Mouse (Mus musculus): ENCODE data around the gene Glyat.

Glyat gene

GRCm38 (mm10) chr19:12633176-12633575 lies at the start of gene Glyat:
Glyat (plus strand) TSS chr19:12633308.
- Histone ChIP-seq H3K4me1 (replicated peaks; ENCODE audit: low read depth, low read length) (no peaks in the 10 kb centered on the region), H3K4me3 (replicated peaks; ENCODE audit: low read length) (no peak within 1 kb of the TSS), H3K27me3 (ENCODE audit: insufficient read depth, low read length) (no peaks in the 10 kb centered on the region), H3K36me3 (ENCODE audit: insufficient read depth, low read length) (no peaks in the 10 kb centered on the region), H3K9me3 (ENCODE audit: low read length) (no peaks in the 10 kb centered on the region)
- TF ChIP-seq NANOG (IDR thresholded peaks at IDR 0.05; ENCODE audit: borderline replicate concordance, low read length) (no peak), CTCF (conservative IDR thresholded peaks at IDR 0.05; ENCODE audit: low read length) (no peak), POU5F1 (IDR thresholded peaks at IDR 0.05; ENCODE audit: borderline replicate concordance, low read length) (no peak)

DNA sequence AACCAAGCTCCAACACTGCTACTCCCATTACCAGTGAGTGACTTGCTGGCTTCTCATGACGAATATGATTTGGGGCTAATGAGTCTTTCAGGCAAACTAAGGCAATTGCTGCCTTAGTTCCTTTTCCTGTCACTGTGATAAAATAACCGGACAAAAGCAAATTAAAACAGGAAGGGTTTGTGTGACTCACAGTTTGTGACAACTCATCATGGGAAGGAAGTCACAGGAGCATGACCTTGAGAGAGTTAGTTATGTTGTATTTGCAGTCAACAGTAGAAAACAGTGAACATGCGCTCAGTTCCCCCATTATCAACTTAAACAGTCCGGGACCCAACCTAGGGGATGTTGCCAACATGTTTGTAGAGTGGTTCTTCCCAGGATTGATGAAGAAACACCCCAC lies 47.8 kb upstream of the Glyat start:
- H3K9me3 ChIP-seq (ENCODE audit: low read length) = no peaks in the 10 kb centered on the region
- H3K4me3 ChIP-seq (replicated peaks; ENCODE audit: low read length) = no peak overlapping the region
- no peaks in the 10 kb centered on the region for H3K4me1 ChIP-seq (replicated peaks; ENCODE audit: low read depth, low read length)
- peaks cover 26% of the 10 kb centered on the region for H3K36me3 ChIP-seq (ENCODE audit: insufficient read depth, low read length)
- H3K27me3 ChIP-seq (ENCODE audit: insufficient read depth, low read length) = no peaks in the 10 kb centered on the region
- no peak for TF ChIP-seq NANOG (IDR thresholded peaks at IDR 0.05; ENCODE audit: borderline replicate concordance, low read length)
- TF ChIP-seq CTCF (conservative IDR thresholded peaks at IDR 0.05; ENCODE audit: low read length) = no peak
- no peak for TF ChIP-seq POU5F1 (IDR thresholded peaks at IDR 0.05; ENCODE audit: borderline replicate concordance, low read length)

DNA sequence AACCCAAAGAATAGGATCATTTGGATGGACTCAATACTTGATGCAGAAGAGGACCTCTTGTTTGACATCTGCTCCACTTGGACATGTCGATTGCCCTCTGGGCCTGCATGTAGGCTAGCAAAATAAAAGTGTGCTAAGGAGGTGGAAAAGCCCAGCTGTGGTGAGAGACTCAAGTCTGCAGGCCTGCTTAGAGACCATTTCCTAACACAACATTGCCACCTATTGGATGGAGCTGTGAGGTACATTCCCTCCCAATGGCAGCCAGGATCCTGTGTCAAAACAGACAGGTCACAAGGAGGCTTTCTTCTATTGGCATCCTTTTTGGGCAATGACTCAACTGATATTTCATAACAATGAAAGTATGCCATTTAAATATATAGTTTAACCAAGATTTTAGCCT lies 41.2 kb upstream of the Glyat start:
- H3K27me3 ChIP-seq (ENCODE audit: insufficient read depth, low read length) = peaks cover 23% of the 10 kb centered on the region
- no peaks in the 10 kb centered on the region for H3K9me3 ChIP-seq (ENCODE audit: low read length)
- peaks cover 8% of the 10 kb centered on the region; the same call in 1 of the 2 replicates for H3K36me3 ChIP-seq (ENCODE audit: insufficient read depth, low read length)
- H3K4me1 ChIP-seq (replicated peaks; ENCODE audit: low read depth, low read length) = peaks cover 14% of the 10 kb centered on the region
- TF ChIP-seq POU5F1 (IDR thresholded peaks at IDR 0.05; ENCODE audit: borderline replicate concordance, low read length) (no peak), CTCF (conservative IDR thresholded peaks at IDR 0.05; ENCODE audit: low read length) (peak; percentile 68)
- no peak overlapping the region for H3K4me3 ChIP-seq (replicated peaks; ENCODE audit: low read length)

DNA sequence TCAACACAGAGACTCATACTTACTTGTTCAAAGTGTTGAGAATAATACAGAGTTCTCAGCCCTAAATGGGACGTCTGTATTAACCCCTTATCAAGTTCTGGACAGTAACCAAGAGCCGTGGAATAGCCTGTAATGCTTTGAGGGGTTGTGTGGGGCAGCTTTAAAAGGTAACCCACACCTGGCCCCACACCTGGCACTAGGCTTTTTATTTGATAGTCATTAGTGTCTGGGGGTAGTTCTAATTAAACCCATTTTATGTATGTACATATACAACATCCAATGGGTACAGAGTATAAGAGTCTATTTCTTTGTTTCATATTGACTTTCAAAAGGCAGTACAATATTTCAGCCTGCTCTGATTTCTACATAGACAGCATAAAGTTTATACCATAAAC lies 38.0 kb upstream of the Glyat start:
- no peaks in the 10 kb centered on the region for H3K36me3 ChIP-seq (ENCODE audit: insufficient read depth, low read length)

DNA sequence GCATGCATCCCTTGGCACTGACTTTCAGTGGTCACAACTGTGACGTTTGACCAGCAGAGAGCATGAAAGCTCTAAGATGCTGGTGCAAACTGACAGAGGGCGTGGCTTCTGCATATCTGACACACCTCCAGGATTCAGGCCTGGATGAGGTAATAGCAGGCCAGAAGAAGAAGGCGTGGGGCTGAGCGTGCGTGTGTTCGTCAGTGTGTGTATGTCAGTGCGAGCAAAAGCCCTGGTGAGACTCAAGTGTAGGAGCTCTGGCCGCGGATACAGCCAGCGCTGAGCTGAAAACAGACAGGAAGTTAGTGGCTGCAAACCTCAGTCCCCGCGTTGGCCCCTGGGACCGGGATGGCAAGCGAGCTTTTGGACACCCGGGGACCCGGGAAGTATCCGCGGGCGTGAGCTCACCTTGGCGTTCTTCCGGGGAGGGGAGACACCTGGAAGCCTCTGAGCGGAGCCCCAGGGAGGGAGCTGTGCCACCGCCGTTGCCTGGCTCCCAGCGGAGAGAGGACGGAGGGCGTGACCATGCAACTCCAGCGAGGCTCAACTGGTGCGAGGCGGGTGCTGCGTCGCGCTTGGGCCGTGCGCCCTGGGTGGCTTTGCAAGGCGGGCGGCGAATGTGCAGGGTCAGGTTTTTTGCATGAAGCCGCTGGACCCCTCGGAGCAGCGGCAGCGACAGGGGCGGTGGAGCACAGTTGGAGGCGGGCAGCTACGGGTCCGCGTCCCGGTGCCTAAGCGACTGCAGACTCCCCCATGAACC lies 37.4 kb upstream of the Glyat start:
- H3K4me3 ChIP-seq (replicated peaks; ENCODE audit: low read length) = peak overlapping the region; percentile 83
- H3K9me3 ChIP-seq (ENCODE audit: low read length) = no peaks in the 10 kb centered on the region
- peaks cover 31% of the 10 kb centered on the region for H3K27me3 ChIP-seq (ENCODE audit: insufficient read depth, low read length)
- peaks cover 16% of the 10 kb centered on the region for H3K4me1 ChIP-seq (replicated peaks; ENCODE audit: low read depth, low read length)
- no peaks in the 10 kb centered on the region for H3K36me3 ChIP-seq (ENCODE audit: insufficient read depth, low read length)
- TF ChIP-seq NANOG (IDR thresholded peaks at IDR 0.05; ENCODE audit: borderline replicate concordance, low read length) (no peak), CTCF (conservative IDR thresholded peaks at IDR 0.05; ENCODE audit: low read length) (no peak), POU5F1 (IDR thresholded peaks at IDR 0.05; ENCODE audit: borderline replicate concordance, low read length) (no peak)

More for the DNA sequence above, 38.0 kb upstream of the Glyat start:
- peak overlapping the region; percentile 83 for H3K4me3 ChIP-seq (replicated peaks; ENCODE audit: low read length)
- H3K4me1 ChIP-seq (replicated peaks; ENCODE audit: low read depth, low read length) = peaks cover 16% of the 10 kb centered on the region
- H3K9me3 ChIP-seq (ENCODE audit: low read length) = no peaks in the 10 kb centered on the region
- H3K27me3 ChIP-seq (ENCODE audit: insufficient read depth, low read length) = peaks cover 31% of the 10 kb centered on the region
- TF ChIP-seq NANOG (IDR thresholded peaks at IDR 0.05; ENCODE audit: borderline replicate concordance, low read length) (no peak), CTCF (conservative IDR thresholded peaks at IDR 0.05; ENCODE audit: low read length) (no peak), POU5F1 (IDR thresholded peaks at IDR 0.05; ENCODE audit: borderline replicate concordance, low read length) (no peak)

DNA sequence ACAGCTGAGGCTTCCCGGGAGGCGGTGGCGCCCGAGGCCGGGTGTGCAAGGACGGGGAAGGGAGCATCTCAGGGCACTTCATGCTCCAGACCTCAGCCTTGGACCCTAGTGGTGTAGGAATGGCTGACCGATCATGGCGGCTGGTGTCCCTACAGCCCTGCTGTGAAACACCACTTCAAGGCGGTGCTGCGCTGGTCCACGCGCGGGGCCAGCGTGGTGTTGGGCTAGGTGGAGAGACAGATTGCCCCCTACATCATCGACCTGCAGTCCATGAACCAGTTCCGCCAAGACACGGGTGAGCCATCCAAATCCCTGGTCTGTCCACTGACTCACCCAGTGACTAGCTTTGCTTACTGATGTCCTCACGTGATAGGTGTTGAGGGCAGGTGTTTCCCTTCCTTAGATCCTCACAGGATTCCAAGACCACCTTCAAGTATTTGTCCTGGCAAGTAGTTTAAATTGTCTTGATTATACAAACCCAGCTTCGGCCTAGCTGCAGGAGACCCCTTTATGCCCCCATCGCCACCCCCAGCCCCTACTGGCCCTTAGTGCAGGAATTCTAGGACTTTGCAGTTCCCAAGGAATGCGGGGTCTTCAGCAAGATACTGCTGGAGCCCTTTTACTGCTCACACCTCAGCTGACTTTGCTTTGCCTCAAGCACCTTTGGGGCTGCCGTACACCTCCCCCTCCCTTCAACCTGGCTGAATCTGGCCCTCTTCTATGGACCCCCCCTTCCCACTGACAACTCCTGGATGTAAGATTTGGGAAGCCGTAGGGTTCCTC lies 36.6 kb upstream of the Glyat start:
- peaks cover 16% of the 10 kb centered on the region for H3K4me1 ChIP-seq (replicated peaks; ENCODE audit: low read depth, low read length)
- H3K27me3 ChIP-seq (ENCODE audit: insufficient read depth, low read length) = peaks cover 31% of the 10 kb centered on the region
- H3K36me3 ChIP-seq (ENCODE audit: insufficient read depth, low read length) = no peaks in the 10 kb centered on the region
- no peak for TF ChIP-seq POU5F1 (IDR thresholded peaks at IDR 0.05; ENCODE audit: borderline replicate concordance, low read length)
- no peak for TF ChIP-seq NANOG (IDR thresholded peaks at IDR 0.05; ENCODE audit: borderline replicate concordance, low read length)
- TF ChIP-seq CTCF (conservative IDR thresholded peaks at IDR 0.05; ENCODE audit: low read length) = no peak
- peak overlapping the region; percentile 83 for H3K4me3 ChIP-seq (replicated peaks; ENCODE audit: low read length)
- H3K9me3 ChIP-seq (ENCODE audit: low read length) = no peaks in the 10 kb centered on the region

DNA sequence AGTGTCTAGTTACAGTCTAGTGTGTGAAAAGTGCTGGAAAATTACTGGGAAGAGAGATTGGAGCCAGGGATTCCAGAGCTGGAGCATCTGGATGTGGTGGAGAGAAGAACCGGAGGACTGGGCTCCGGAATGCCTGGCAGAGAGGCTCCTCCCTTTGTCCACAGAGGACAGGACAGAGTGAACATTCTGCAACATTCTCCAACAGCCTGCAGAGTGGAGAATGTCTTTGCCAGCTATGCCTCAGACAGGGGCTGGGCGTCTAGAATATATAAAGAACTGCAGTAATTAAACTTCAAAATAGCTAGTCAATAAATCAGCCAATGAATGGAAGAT lies 36.1 kb upstream of the Glyat start:
- Histone ChIP-seq H3K4me3 (replicated peaks; ENCODE audit: low read length) (no peak overlapping the region; the same call in 1 of the 2 replicates), H3K36me3 (ENCODE audit: insufficient read depth, low read length) (no peaks in the 10 kb centered on the region), H3K4me1 (replicated peaks; ENCODE audit: low read depth, low read length) (peaks cover 16% of the 10 kb centered on the region), H3K9me3 (ENCODE audit: low read length) (no peaks in the 10 kb centered on the region), H3K27me3 (ENCODE audit: insufficient read depth, low read length) (peaks cover 31% of the 10 kb centered on the region)
- TF ChIP-seq NANOG (IDR thresholded peaks at IDR 0.05; ENCODE audit: borderline replicate concordance, low read length) (no peak), CTCF (conservative IDR thresholded peaks at IDR 0.05; ENCODE audit: low read length) (no peak), POU5F1 (IDR thresholded peaks at IDR 0.05; ENCODE audit: borderline replicate concordance, low read length) (no peak)

GRCm38 (mm10) chr19:12598674-12599073 lies 34.4 kb upstream of the Glyat start:
- Histone ChIP-seq H3K27me3 (ENCODE audit: insufficient read depth, low read length) (peaks cover 31% of the 10 kb centered on the region), H3K36me3 (ENCODE audit: insufficient read depth, low read length) (no peaks in the 10 kb centered on the region), H3K9me3 (ENCODE audit: low read length) (no peaks in the 10 kb centered on the region), H3K4me1 (replicated peaks; ENCODE audit: low read depth, low read length) (peaks cover 16% of the 10 kb centered on the region), H3K4me3 (replicated peaks; ENCODE audit: low read length) (no peak overlapping the region)
- TF ChIP-seq NANOG (IDR thresholded peaks at IDR 0.05; ENCODE audit: borderline replicate concordance, low read length) = no peak
